Mouse (Mus musculus) lung, embryonic 14.5 days (tissue): ENCODE results near the gene Med21. TPM values are rescaled to one million over a fixed set of nuclear protein-coding genes. Genes with fewer than 3 reads are reported as not detected.

Experiments used
- ATAC-seq: fragments of 200-750 bp; cut with Nextera tagmentation; 2 replicates; pipeline ENCODE4 v1.8.0; 2017; ENCODE audit warnings: mild to moderate bottlenecking, moderate TSS enrichment, moderate library complexity; ENCODE audit not compliant: insufficient read depth
- DNase-seq: peaks from one replicate; pipeline ENCODE4 v3.0.0-alpha.2; 2015
- H3K27ac ChIP-seq: fragments of 300-500 bp; sonication (generic); 2 replicates; pipeline ENCODE4 v1.5.1; 2014; ENCODE audit warnings: low read depth, mild to moderate bottlenecking, moderate library complexity
- H3K27me3 ChIP-seq: fragments of 300-500 bp; sonication (generic); 2 replicates; pipeline ENCODE4 v1.6.1; 2014; ENCODE audit warnings: low read length, control low read depth; ENCODE audit not compliant: insufficient read depth
- H3K36me3 ChIP-seq: fragments of 300-500 bp; sonication (generic); 2 replicates; pipeline ENCODE4 v1.6.1; 2014; ENCODE audit warnings: control low read depth; ENCODE audit not compliant: insufficient read depth
- H3K4me1 ChIP-seq: fragments of 300-500 bp; sonication (generic); 2 replicates; pipeline ENCODE4 v1.6.1; 2014; ENCODE audit warnings: antibody characterized with exemption, control low read depth; ENCODE audit not compliant: insufficient read depth
- H3K4me2 ChIP-seq: fragments of 300-500 bp; sonication (generic); 2 replicates; pipeline ENCODE4 v1.6.1; 2014; ENCODE audit warnings: mild to moderate bottlenecking
- H3K4me3 ChIP-seq: fragments of 300-500 bp; sonication (generic); 2 replicates; pipeline ENCODE4 v1.5.1; 2014; ENCODE audit warnings: low read depth, low read length
- H3K9ac ChIP-seq: fragments of 300-500 bp; sonication (generic); 2 replicates; pipeline ENCODE4 v1.6.1; 2014
- H3K9me3 ChIP-seq: fragments of 300-500 bp; sonication (generic); 2 replicates; pipeline ENCODE4 v1.6.1; 2016; ENCODE audit warnings: low read depth, low read length, control low read depth
- CTCF ChIP-seq: IDR thresholded peaks from 2 replicates; pipeline ENCODE4 v1.5.1; 2016; ENCODE audit warnings: antibody characterized with exemption, low read depth
- WGBS: fragments of 180-500 bp; shearing (Covaris S2); extraction: QIAGEN DNeasy Blood & Tissue Kit; methylation state at CpG from one replicate; pipeline ENCODE4 v1.1.7; 2014; 5-methylcytosine and 5-hydroxymethylcytosine counted together
- polyA plus RNA-seq: library from polyadenylated mRNA; unstranded; fragments of >200 nt; fragmentation: Nextera tagmentation; extraction: Ambion mirVana; gene quantifications from 2 replicates; pipeline ENCODE4 v1.2.1, GENCODE M21; 2014

Med21 gene
- polyA plus RNA-seq, 1 experiment from 2014 or later, result 138 TPM

GRCm38 (mm10) chr6:146660591-146660990 lies 18.2 kb downstream of the Med21 start:
- Histone ChIP-seq H3K4me2 (no peak overlapping the region), H3K27me3 (no peaks in the 10 kb centered on the region), H3K9ac (no peak overlapping the region), H3K4me3 (no peak overlapping the region), H3K36me3 (no peaks in the 10 kb centered on the region), H3K4me1 (no peaks in the 10 kb centered on the region), H3K27ac (no peak overlapping the region), H3K9me3 (no peaks in the 10 kb centered on the region)
- DNase-seq (peak; percentile 70), ATAC-seq (no peak)
- WGBS, result 62% methylated on average over 2 of the region's 2 CpGs
- TF ChIP-seq CTCF, result peak; percentile 53

DNA sequence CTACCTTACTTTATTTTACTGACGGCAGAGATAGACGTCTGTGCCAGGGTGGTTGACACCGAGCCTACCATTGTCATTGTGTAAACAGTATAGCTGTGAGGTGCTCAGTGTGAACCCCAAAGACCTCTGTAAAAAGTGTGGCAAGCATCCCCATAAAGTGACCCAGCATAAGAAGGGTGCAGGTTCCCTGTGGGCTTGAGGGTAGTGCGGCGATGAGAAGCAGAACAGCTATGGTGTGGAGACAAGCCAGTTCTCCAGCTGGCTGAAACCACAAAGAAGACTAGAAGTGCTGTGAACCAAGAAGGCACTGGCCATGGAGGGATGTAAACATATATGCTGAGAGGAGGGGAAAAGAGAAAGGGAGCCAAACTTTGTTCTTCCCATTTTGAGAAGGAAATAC lies 19.3 kb downstream of the Med21 start:
- H3K4me2 ChIP-seq, result no peak overlapping the region
- WGBS, result 59% methylated on average over 5 of the region's 5 CpGs

GRCm38 (mm10) chr6:146662679-146663078 lies 20.3 kb downstream of the Med21 start:
- WGBS, result 26% methylated on average over 5 of the region's 5 CpGs
- Histone ChIP-seq H3K4me2 (no peak overlapping the region), H3K9me3 (no peaks in the 10 kb centered on the region), H3K9ac (no peak overlapping the region), H3K4me1 (no peaks in the 10 kb centered on the region), H3K27me3 (no peaks in the 10 kb centered on the region), H3K4me3 (no peak overlapping the region), H3K27ac (no peak overlapping the region), H3K36me3 (no peaks in the 10 kb centered on the region)
- ATAC-seq (no peak), DNase-seq (peak; percentile 65)
- TF ChIP-seq CTCF, result peak; percentile 79

More for the DNA sequence above, 19.3 kb downstream of the Med21 start:
- H3K4me3 ChIP-seq, result no peak overlapping the region
- H3K36me3 ChIP-seq, result no peaks in the 10 kb centered on the region
- H3K9me3 ChIP-seq, result no peaks in the 10 kb centered on the region
- ATAC-seq (no peak), DNase-seq (no peak)
- TF ChIP-seq CTCF, result no peak
- no peak overlapping the region for H3K9ac ChIP-seq
- H3K27me3 ChIP-seq, result no peaks in the 10 kb centered on the region
- no peak overlapping the region for H3K27ac ChIP-seq
- H3K4me1 ChIP-seq, result no peaks in the 10 kb centered on the region

- Histone ChIP-seq H3K27me3 (no peaks in the 10 kb centered on the region), H3K9me3 (no peaks in the 10 kb centered on the region), H3K9ac (no peak overlapping the region), H3K4me2 (no peak overlapping the region), H3K36me3 (no peaks in the 10 kb centered on the region), H3K4me1 (no peaks in the 10 kb centered on the region), H3K27ac (no peak overlapping the region), H3K4me3 (no peak overlapping the region)
- 50% methylated on average over 5 of the region's 5 CpGs for WGBS
- no peak for TF ChIP-seq CTCF
- no peak for ATAC-seq
- DNase-seq, result no peak
Observed at GRCm38 (mm10) chr6:146664116-146664515, 21.8 kb downstream of the Med21 start.

- Histone ChIP-seq H3K9ac (no peak overlapping the region), H3K27me3 (no peaks in the 10 kb centered on the region), H3K27ac (no peak overlapping the region), H3K36me3 (no peaks in the 10 kb centered on the region), H3K4me3 (no peak overlapping the region), H3K4me2 (no peak overlapping the region), H3K4me1 (no peaks in the 10 kb centered on the region), H3K9me3 (no peaks in the 10 kb centered on the region)
- no peak for ATAC-seq
- no peak for TF ChIP-seq CTCF
- no peak for DNase-seq
- 89% methylated on average over 5 of the region's 5 CpGs for WGBS
Observed at GRCm38 (mm10) chr6:146664917-146665316, 22.6 kb downstream of the Med21 start.

GRCm38 (mm10) chr6:146665408-146665807 lies 23.1 kb downstream of the Med21 start:
- 65% methylated on average over 2 of the region's 2 CpGs for WGBS
- Histone ChIP-seq H3K9me3 (no peaks in the 10 kb centered on the region), H3K36me3 (no peaks in the 10 kb centered on the region), H3K9ac (no peak overlapping the region), H3K27ac (no peak overlapping the region), H3K4me3 (no peak overlapping the region), H3K4me1 (no peaks in the 10 kb centered on the region), H3K4me2 (no peak overlapping the region), H3K27me3 (no peaks in the 10 kb centered on the region)
- DNase-seq (no peak), ATAC-seq (no peak)
- TF ChIP-seq CTCF, result no peak

DNA sequence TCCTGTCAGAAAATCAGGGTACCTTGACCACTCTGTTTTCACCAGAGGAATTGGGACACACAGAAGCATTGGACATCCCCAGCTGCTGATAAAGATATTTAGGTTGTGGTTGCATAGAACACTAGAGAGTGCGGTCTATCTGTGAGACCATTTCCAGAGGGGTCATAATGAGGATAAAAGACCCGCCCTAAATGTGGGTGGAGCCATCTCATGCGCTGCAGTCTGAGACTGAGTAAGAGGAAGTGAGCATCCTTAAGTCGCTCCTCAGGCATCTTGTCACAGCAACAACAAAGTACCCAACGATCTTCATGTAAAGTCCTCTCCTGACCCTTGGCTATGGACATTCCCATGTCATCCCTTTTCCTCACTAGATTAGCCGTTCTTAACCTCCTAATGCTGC lies 24.5 kb downstream of the Med21 start:
- DNase-seq (no peak), ATAC-seq (no peak)
- Histone ChIP-seq H3K27me3 (no peaks in the 10 kb centered on the region), H3K9ac (no peak overlapping the region), H3K36me3 (no peaks in the 10 kb centered on the region), H3K27ac (no peak overlapping the region), H3K4me2 (no peak overlapping the region), H3K4me3 (no peak overlapping the region), H3K4me1 (no peaks in the 10 kb centered on the region), H3K9me3 (no peaks in the 10 kb centered on the region)
- 66% methylated on average over 6 of the region's 6 CpGs for WGBS
- no peak for TF ChIP-seq CTCF

- no peaks in the 10 kb centered on the region for H3K36me3 ChIP-seq
- no peak for TF ChIP-seq CTCF
- DNase-seq (no peak), ATAC-seq (no peak)
- H3K9ac ChIP-seq, result no peak overlapping the region
- no peak overlapping the region for H3K27ac ChIP-seq
- no peaks in the 10 kb centered on the region for H3K27me3 ChIP-seq
- no peaks in the 10 kb centered on the region for H3K4me1 ChIP-seq
- no peaks in the 10 kb centered on the region for H3K9me3 ChIP-seq
- no peak overlapping the region for H3K4me3 ChIP-seq
- H3K4me2 ChIP-seq, result no peak overlapping the region
Observed at GRCm38 (mm10) chr6:146668606-146669005, 26.3 kb downstream of the Med21 start.
